Mouse (Mus musculus): Measurements from ENCODE around the gene Gm15013.

DNA sequence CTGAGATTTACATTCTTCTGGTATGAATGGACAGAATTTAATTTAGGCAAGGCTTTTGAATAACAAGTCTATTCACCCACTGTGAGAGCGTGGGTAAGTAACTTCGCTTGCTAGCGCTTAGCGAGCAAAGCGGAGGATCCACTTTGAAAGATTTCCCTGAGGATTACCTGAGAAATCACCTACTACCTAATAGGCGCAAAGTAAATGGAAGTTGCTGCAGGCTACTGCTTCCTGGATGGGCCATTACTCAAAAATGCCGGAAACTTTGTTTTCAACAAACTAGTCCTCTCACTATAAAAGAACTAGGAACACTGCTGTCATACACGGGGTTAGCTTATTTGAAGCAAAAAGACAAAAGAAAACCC lies 29.9 kb downstream of the Gm15013 start:
- no peak for TF ChIP-seq EP300 (IDR thresholded peaks at IDR 0.05; ENCODE audit: low read depth)
- TF ChIP-seq CTCF (IDR thresholded peaks at IDR 0.05; ENCODE audit: low read depth): no peak
